Mouse (Mus musculus) limb, embryonic 10.5 days (tissue): ENCODE results near the gene Gm21188. TPM values are rescaled to one million over a fixed set of nuclear protein-coding genes. Genes with fewer than 3 reads are reported as not detected.
"Not testable (repeated sequence)": the region's sequence is repeated elsewhere in the genome, so short reads cannot be mapped to it uniquely, and the experiment has no call there.

Experiments used
- DNase-seq: peaks from one replicate; pipeline ENCODE4 v3.0.0-alpha.2; 2017; ENCODE audit warnings: low spot score
- H3K27ac ChIP-seq: fragments of 300-500 bp; sonication (generic); 2 replicates; pipeline ENCODE4 v1.5.1; 2016; ENCODE audit warnings: mild to moderate bottlenecking
- H3K27me3 ChIP-seq: fragments of 300-500 bp; sonication (generic); 2 replicates; pipeline ENCODE4 v1.6.1; 2016; ENCODE audit warnings: low read depth, mild to moderate bottlenecking; ENCODE audit not compliant: poor library complexity, severe bottlenecking
- H3K36me3 ChIP-seq: fragments of 300-500 bp; sonication (generic); 2 replicates; pipeline ENCODE4 v1.6.1; 2016; ENCODE audit warnings: mild to moderate bottlenecking, moderate library complexity
- H3K4me1 ChIP-seq: fragments of 300-500 bp; sonication (generic); 2 replicates; pipeline ENCODE4 v1.6.1; 2016
- H3K4me3 ChIP-seq: fragments of 300-500 bp; sonication (generic); 2 replicates; pipeline ENCODE4 v1.5.1; 2016; ENCODE audit warnings: mild to moderate bottlenecking, moderate library complexity
- H3K9me3 ChIP-seq: fragments of 300-500 bp; sonication (generic); replicated peaks from 2 replicates; pipeline ENCODE4 v1.6.1; 2016; ENCODE audit warnings: mild to moderate bottlenecking
- WGBS: fragments of 180-500 bp; shearing (Covaris S2); methylation state at CpG from one replicate; pipeline ENCODE4 v1.1.7; 2016; 5-methylcytosine and 5-hydroxymethylcytosine counted together
- polyA plus RNA-seq: library from polyadenylated mRNA; unstranded; fragments of >200 nt; fragmentation: Nextera tagmentation; extraction: Ambion mirVana; gene quantifications from 2 replicates; pipeline ENCODE4 v1.2.1, GENCODE M21; 2016

The Gm21188 gene
- polyA plus RNA-seq, 1 experiment from 2014 or later: not detected

DNA sequence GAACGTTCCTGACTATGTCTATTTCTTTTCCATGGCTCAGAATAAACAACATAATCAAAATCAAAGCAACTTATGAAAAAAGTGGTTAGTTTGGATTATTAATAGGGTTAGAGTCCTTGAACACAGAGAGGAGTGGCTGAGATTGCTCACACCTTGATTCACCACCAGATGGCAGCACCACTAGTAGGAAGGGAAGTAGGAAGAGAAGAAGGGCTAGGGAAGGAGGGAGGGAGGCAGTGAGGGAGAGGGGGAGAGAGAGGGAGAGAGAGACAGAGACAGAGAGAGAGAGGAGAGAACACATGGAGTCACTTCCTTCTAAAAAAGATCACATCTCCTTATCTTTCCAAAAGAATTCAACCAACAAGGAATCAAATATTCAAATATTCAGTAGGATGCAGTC is 10.8 kb downstream of the Gm21188 start:
- not testable (repeated sequence) for H3K27ac ChIP-seq, H3K4me3 ChIP-seq, H3K9me3 ChIP-seq, H3K4me1 ChIP-seq, H3K36me3 ChIP-seq
- H3K27me3 ChIP-seq: peaks cover 21% of the 10 kb centered on the region
- DNase-seq: peak; percentile 32
- no CpG with 5 or more reads among the region's 1 CpGs for WGBS

DNA sequence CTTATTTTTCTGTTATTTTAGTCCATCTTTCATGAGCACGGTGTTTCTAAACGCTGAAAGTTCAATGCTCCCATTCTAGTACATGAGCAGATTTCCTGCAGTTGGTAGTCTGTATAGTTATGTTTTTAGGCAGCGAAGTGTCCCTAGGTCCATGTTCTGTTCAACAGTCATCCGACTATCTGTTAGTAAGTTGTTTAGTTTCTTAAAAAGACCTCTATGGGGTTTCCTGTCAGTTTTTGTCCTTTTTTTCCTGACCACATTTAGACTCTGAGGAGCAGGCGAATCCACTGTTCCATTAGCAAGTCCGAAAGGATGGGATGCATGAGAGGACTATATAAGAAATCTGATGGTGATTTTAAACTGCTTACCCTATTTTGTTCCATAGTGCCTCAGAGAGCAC is 14.1 kb downstream of the Gm21188 start:
- H3K36me3 ChIP-seq, H3K4me3 ChIP-seq, H3K27ac ChIP-seq, H3K9me3 ChIP-seq, H3K4me1 ChIP-seq, DNase-seq: not testable (repeated sequence)
- H3K27me3 ChIP-seq: peaks cover 40% of the 10 kb centered on the region
- 8% methylated on average over 6 of the region's 6 CpGs for WGBS

DNA sequence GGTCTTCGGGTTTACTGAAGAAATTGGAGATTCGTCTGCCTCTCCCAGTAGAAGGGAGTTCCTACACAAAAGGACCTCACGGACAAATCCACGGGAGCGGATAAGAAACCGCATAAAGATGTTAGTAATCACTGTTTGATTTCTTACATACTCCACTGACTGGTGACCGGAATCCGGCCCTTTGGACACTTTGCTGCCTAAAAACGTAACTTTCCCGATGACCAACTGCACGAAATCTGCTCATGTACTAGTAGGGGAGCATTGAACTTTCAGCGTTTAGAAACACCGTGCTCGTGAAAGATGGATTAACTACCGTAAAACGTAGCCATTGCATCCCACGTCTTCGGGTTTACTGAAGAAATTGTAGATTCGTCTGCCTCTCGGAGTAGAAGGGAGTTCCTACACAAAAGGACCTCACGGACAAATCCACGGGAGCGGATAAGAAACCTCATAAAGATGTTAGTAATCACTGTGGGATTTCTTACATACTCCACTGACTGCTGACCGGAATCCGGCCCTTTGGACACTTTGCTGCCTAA is 15.3 kb downstream of the Gm21188 start:
- peaks cover 35% of the 10 kb centered on the region for H3K27me3 ChIP-seq
- 1% methylated on average over 25 of the region's 25 CpGs for WGBS
- H3K27ac ChIP-seq, H3K36me3 ChIP-seq, H3K4me1 ChIP-seq, H3K9me3 ChIP-seq, H3K4me3 ChIP-seq: not testable (repeated sequence)
- peak; percentile 28 for DNase-seq

DNA sequence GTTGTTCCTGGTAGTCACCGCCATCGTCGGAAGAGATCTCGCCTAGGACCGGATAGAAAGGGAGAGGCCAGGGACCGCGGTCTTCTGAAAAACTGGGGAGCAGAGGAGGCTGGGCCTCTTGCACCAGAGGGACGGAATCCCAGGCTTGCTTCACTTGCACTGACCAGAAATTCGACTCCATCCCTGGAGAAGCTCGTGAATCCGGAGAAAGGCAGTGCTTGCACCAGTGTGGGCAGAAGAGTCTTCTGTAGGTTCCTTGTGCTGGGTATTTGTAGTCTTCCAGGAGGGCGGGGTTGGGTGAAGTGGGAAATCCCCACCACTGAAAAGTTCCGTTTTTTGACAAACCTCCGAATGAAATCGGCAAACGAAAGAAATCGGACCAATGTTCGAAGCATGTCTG is 16.8 kb downstream of the Gm21188 start:
- not testable (repeated sequence) for H3K4me1 ChIP-seq, H3K4me3 ChIP-seq, DNase-seq, H3K9me3 ChIP-seq, H3K27ac ChIP-seq, H3K36me3 ChIP-seq
- WGBS: 1% methylated on average over 10 of the region's 18 CpGs
- peaks cover 35% of the 10 kb centered on the region for H3K27me3 ChIP-seq

DNA sequence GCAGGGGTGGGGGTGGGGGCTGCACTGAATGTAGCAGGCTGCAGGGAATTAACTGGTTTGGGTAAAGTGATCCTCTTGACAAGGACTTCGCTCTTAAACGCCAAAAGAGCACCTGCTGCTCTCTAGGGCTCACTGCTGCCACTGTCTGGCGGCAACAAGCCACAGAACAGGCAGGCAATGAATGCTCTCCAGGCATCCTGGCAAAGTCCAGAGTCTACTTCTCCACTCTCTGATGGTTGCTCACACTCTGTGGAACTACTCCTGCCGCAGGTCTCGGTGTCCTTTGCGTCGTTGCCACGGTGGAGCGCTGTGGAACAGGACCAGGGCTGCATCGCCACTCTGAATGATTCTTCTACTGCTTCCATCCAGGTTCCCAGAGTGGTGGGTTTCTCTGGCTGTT is 17.4 kb downstream of the Gm21188 start:
- WGBS: 0% methylated on average over 3 of the region's 10 CpGs
- not testable (repeated sequence) for H3K4me3 ChIP-seq, H3K9me3 ChIP-seq, H3K36me3 ChIP-seq, DNase-seq, H3K4me1 ChIP-seq, H3K27ac ChIP-seq
- peaks cover 35% of the 10 kb centered on the region for H3K27me3 ChIP-seq

DNA sequence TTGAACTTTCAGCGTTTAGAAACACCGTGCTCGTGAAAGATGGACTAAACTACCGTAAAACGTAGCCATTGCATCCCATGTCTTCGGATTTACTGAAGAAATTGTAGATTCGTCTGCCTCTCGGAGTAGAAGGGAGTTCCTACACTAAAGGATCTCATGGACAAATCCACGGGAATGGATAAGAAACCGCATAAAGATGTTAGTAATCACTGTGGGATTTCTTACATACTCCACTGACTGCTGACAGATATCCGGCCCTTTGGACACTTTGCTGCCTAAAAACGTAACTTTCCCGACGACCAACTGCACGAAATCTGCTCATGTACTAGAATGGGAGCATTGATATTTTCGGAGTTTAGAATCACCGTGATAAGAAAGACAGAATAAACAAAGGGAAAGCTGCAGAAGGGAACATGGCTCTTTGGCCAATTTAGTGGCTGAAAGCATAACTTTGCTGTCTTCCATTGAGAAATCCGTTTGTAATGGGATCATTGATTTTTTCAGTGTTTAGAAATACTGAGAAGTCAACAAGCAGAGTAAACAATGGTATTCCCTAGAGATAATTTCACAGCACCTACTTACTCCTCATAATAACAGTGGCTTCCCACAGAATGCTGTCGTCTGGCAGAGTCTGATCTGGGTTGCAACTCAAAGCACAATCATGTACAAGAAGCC is 18.3 kb downstream of the Gm21188 start:
- WGBS: 3% methylated on average over 19 of the region's 19 CpGs

DNA sequence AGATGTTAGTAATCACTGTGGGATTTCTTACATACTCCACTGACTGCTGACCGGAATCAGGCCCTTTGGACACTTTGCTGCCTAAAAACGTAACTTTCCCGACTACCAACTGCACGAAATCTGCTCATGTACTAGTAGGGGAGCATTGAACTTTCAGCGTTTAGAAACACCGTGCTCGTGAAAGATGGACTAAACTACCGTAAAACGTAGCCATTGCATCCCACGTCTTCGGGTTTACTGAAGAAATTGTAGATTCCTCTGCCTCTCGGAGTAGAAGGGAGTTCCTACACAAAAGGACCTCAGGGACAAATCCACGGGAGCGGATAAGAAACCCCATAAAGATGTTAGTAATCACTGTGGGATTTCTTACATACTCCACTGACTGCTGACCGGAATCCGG is 20.3 kb downstream of the Gm21188 start:
- H3K4me1 ChIP-seq, H3K9me3 ChIP-seq, H3K27ac ChIP-seq, H3K4me3 ChIP-seq, H3K36me3 ChIP-seq, DNase-seq: not testable (repeated sequence)
- H3K27me3 ChIP-seq: peaks cover 24% of the 10 kb centered on the region
- under 1% methylated on average over 16 of the region's 16 CpGs for WGBS

More for the DNA sequence above, 18.3 kb downstream of the Gm21188 start:
- DNase-seq: peak; percentile 30
- H3K9me3 ChIP-seq, H3K4me1 ChIP-seq, H3K27ac ChIP-seq, H3K4me3 ChIP-seq, H3K36me3 ChIP-seq: not testable (repeated sequence)
- H3K27me3 ChIP-seq: peaks cover 35% of the 10 kb centered on the region

DNA sequence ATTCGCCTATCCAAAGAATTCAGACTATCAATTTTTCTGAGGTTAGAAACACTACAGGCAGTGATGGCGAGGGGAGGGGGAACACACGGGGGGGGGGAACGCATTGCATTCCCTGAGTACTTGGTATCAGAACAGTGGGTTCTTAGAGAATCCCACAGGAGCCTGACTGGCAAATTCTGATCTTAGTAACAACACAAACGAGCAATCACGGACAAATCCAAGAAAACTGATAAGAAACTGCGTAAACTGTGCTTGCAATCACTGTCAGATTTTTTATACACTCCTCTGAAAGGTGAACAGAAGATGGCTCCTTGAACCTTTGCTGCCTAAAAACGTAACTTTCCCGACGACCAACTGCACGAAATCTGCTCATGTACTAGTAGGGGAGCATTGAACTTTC is 24.6 kb downstream of the Gm21188 start:
- peaks cover 26% of the 10 kb centered on the region for H3K27me3 ChIP-seq
- WGBS: under 1% methylated on average over 11 of the region's 11 CpGs
- not testable (repeated sequence) for H3K27ac ChIP-seq, H3K4me3 ChIP-seq, H3K9me3 ChIP-seq, H3K36me3 ChIP-seq, H3K4me1 ChIP-seq
- DNase-seq: peak; percentile 27

DNA sequence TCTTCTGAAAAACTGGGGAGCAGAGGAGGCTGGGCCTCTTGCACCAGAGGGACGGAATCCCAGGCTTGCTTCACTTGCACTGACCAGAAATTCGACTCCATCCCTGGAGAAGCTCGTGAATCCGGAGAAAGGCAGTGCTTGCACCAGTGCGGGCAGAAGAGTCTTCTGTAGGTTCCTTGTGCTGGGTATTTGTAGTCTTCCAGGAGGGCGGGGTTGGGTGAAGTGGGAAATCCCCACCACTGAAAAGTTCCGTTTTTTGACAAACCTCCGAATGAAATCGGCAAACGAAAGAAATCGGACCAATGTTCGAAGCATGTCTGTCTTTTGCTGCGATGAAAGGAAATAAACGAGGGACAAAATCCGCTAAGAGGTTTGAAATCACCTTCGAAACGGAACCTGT is 25.1 kb downstream of the Gm21188 start, which contains the start of gene Gm36079:
Gene Gm36079 (minus strand): TSS at position 101 of the 400 bp plus-strand sequence.
- not testable (repeated sequence) for H3K9me3 ChIP-seq, H3K36me3 ChIP-seq, H3K27ac ChIP-seq, H3K4me3 ChIP-seq, DNase-seq, H3K4me1 ChIP-seq
- WGBS: 0% methylated on average over 6 of the region's 17 CpGs
- H3K27me3 ChIP-seq: peaks cover 26% of the 10 kb centered on the region

DNA sequence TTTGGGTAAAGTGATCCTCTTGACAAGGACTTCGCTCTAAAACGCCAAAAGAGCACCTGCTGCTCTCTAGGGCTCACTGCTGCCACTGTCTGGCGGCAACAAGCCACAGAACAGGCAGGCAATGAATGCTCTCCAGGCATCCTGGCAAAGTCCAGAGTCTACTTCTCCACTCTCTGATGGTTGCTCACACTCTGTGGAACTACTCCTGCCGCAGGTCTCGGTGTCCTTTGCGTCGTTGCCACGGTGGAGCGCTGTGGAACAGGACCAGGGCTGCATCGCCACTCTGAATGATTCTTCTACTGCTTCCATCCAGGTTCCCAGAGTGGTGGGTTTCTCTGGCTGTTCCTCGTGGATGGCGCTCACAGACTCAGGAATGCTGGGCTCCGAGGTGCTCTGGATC is 25.6 kb downstream of the Gm21188 start:
- H3K4me3 ChIP-seq, H3K27ac ChIP-seq, H3K4me1 ChIP-seq, H3K9me3 ChIP-seq, H3K36me3 ChIP-seq, DNase-seq: not testable (repeated sequence)
- WGBS: 0% methylated on average over 3 of the region's 13 CpGs
- H3K27me3 ChIP-seq: peaks cover 26% of the 10 kb centered on the region

DNA sequence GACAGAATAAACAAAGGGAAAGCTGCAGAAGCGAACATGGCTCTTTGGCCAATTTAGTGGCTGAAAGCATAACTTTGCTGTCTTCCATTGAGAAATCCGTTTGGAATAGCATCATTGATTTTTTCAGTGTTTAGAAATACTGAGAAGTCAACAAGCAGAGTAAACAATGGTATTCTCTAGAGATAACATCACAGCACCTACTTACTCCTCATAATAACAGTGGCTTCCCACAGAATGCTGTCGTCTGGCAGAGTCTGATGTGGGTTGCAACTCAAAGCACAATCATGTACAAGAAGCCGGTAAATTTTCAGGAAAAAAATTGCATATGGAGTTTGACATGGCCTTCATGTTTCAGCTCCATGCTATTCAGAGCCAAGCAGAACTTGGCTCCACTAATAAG is 26.4 kb downstream of the Gm21188 start:
- WGBS: 8% methylated on average over 4 of the region's 4 CpGs
- not testable (repeated sequence) for H3K36me3 ChIP-seq, H3K4me1 ChIP-seq, H3K9me3 ChIP-seq, H3K4me3 ChIP-seq, DNase-seq, H3K27ac ChIP-seq
- peaks cover 26% of the 10 kb centered on the region for H3K27me3 ChIP-seq

DNA sequence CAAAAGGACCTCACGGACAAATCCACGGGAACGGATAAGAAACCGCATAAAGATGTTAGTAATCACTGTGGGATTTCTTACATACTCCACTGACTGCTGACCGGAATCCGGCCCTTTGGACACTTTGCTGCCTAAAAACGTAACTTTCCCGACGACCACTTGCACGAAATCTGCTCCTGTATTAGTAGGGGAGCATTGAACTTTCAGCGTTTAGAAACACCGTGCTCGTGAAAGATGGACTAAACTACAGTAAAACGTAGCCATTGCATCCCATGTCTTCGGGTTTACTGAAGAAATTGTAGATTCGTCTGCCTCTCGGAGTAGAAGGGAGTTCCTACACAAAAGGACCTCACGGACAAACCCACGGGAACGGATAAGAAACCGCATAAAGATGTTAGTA is 27.0 kb downstream of the Gm21188 start:
- H3K4me3 ChIP-seq, H3K4me1 ChIP-seq, H3K36me3 ChIP-seq, DNase-seq, H3K27ac ChIP-seq, H3K9me3 ChIP-seq: not testable (repeated sequence)
- peaks cover 26% of the 10 kb centered on the region for H3K27me3 ChIP-seq
- 3% methylated on average over 21 of the region's 21 CpGs for WGBS

DNA sequence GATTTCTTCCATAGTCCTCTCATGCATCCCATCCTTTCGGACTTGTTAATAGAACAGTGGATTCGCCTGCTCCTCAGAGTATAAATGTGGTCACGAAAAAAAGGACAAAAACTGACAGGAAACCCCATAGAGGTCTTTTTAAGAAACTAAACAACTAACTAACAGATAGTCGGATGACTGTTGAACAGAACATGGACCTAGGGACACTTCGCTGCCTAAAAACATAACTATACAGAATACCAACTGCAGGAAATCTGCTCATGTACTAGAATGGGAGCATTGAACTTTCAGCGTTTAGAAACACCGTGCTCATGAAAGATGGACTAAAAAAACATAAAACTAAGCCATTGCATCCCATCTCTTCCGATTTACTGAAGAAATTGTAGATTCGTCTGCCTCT is 27.4 kb downstream of the Gm21188 start:
- WGBS: 12% methylated on average over 9 of the region's 9 CpGs
- DNase-seq: not testable (repeated sequence)

DNA sequence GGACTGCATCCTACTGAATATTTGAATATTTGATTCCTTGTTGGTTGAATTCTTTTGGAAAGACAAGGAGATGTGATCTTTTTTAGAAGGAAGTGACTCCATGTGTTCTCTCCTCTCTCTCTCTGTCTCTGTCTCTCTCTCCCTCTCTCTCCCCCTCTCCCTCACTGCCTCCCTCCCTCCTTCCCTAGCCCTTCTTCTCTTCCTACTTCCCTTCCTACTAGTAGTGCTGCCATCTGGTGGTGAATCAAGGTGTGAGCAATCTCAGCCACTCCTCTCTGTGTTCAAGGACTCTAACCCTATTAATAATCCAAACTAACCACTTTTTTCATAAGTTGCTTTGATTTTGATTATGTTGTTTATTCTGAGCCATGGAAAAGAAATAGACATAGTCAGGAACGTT is 30.5 kb downstream of the Gm21188 start:
- not testable (repeated sequence) for H3K4me3 ChIP-seq, H3K36me3 ChIP-seq, H3K4me1 ChIP-seq, H3K9me3 ChIP-seq, H3K27ac ChIP-seq
- DNase-seq: peak; percentile 27
- WGBS: no CpG with 5 or more reads among the region's 1 CpGs
- peaks cover 22% of the 10 kb centered on the region for H3K27me3 ChIP-seq

More for the DNA sequence above, 27.4 kb downstream of the Gm21188 start:
- not testable (repeated sequence) for H3K9me3 ChIP-seq, H3K27ac ChIP-seq, H3K36me3 ChIP-seq, H3K4me1 ChIP-seq, H3K4me3 ChIP-seq
- peaks cover 26% of the 10 kb centered on the region for H3K27me3 ChIP-seq
